Mouse (Mus musculus) CD4-positive, CD25-positive, alpha-beta regulatory T cell, adult 4 months (primary cell): Measurements from ENCODE around the gene Dusp6. TPM values are rescaled to one million over a fixed set of nuclear protein-coding genes. Genes with fewer than 3 reads are reported as not detected.

Experiments
- polyA plus RNA-seq, 2 experiments: library from polyadenylated mRNA; unstranded; fragments of 100-300 nt; shearing (Covaris generic); gene quantifications; one replicate each; pipeline ENCODE4 v1.2.1; 2017

Dusp6 gene
- polyA plus RNA-seq, 2 experiments from 2014 or later: 23.4 to 38.0 TPM

Other genes starting within 250 kb of the Dusp6 start
- 10 to 100 TPM; 10.0 TPM for gene Poc1b, start 156.2 kb upstream of the Dusp6 start, polyA plus RNA-seq
- 1 to 10 TPM; 2.8 to 3.3 TPM for gene Galnt4, start 155.1 kb upstream of the Dusp6 start, polyA plus RNA-seq
- gene Phxr2, start 136.9 kb upstream of the Dusp6 start, polyA plus RNA-seq: under 1 TPM in 1 of 2 experiments, not detected in 1; 0.47 TPM